Mouse (Mus musculus): Measurements from ENCODE around the gene Snap29. TPM values are rescaled to one million over a fixed set of nuclear protein-coding genes. Genes with fewer than 3 reads are reported as not detected.

Gene Snap29
- polyA plus RNA-seq, 2 experiments, result 4.3 to 4.5 TPM

GRCm38 (mm10) chr16:17392784-17393183 lies 13.0 kb upstream of the Snap29 start:
- no peak for DNase-seq (ENCODE audit: low read depth in 3 of 3, low spot score in 3 of 3)
- H3K9me3 ChIP-seq (ENCODE audit: control insufficient read depth, low read length), result no peaks in the 10 kb centered on the region
- H3K4me3 ChIP-seq (ENCODE audit: insufficient read depth in 1 of 2, low read depth in 2 of 2, low read length in 2 of 2), result no peak overlapping the region
- H3K4me2 ChIP-seq (ENCODE audit: low read depth), result no peak overlapping the region
- no peak for TF ChIP-seq CTCF (IDR thresholded peaks at IDR 0.05; ENCODE audit: low read depth)
- no peak for TF ChIP-seq EP300 (IDR thresholded peaks at IDR 0.05; ENCODE audit: low read depth)
- H3K27ac ChIP-seq, result no peak overlapping the region
- no peaks in the 10 kb centered on the region for H3K27me3 ChIP-seq (ENCODE audit: control insufficient read depth, insufficient read depth, low read length)
- H3K9ac ChIP-seq (replicated peaks), result no peak overlapping the region
- ATAC-seq (ENCODE audit: insufficient read depth), result no peak
- no peaks in the 10 kb centered on the region for H3K4me1 ChIP-seq (replicated peaks; ENCODE audit: control insufficient read depth in 2 of 2, insufficient read depth in 2 of 2, low read length in 1 of 2)
- WGBS (ENCODE audit: insufficient replicate concordance), result 70% methylated on average over 4 of the region's 4 CpGs
- H3K36me3 ChIP-seq (replicated peaks; ENCODE audit: control insufficient read depth, insufficient read depth, low read depth), result no peaks in the 10 kb centered on the region

DNA sequence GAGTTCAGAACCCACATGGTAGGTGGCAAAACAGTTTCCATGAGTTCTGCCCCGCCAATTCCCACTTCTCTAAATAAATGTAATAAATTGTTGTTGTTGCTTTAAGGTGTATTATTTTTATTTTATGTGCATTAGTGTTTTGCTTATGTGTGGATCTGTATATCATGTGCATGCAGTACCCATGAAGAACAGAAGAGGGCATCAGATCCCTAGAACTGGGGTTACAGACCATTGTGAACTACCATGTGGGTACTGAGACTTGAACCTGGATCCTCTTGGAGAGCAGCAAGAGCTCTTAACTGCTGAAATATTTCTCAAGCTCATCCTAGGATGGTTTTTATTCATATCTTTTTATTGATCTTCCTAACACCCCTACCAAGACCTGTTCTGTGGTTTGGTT lies 2.9 kb upstream of the Snap29 start:
- WGBS (ENCODE audit: insufficient replicate concordance), result 36% methylated on average over 1 of the region's 1 CpGs
- Histone ChIP-seq H3K4me1 (replicated peaks; ENCODE audit: control insufficient read depth in 2 of 2, insufficient read depth in 2 of 2, low read length in 1 of 2) (peaks cover 13 to 18% of the 10 kb centered on the region in 2 experiments), H3K9ac (replicated peaks) (no peak overlapping the region), H3K27me3 (ENCODE audit: control insufficient read depth, insufficient read depth, low read length) (no peaks in the 10 kb centered on the region), H3K27ac (no peak overlapping the region), H3K4me3 (ENCODE audit: insufficient read depth in 1 of 2, low read depth in 2 of 2, low read length in 2 of 2) (no peak overlapping the region), H3K9me3 (ENCODE audit: control insufficient read depth, low read length) (no peaks in the 10 kb centered on the region), H3K4me2 (ENCODE audit: low read depth) (no peak overlapping the region), H3K36me3 (replicated peaks; ENCODE audit: control insufficient read depth, insufficient read depth, low read depth) (no peaks in the 10 kb centered on the region)
- DNase-seq (ENCODE audit: low read depth in 3 of 3, low spot score in 3 of 3), result peak in 2 of 3 experiments; percentile 33 to 40
- TF ChIP-seq CTCF (IDR thresholded peaks at IDR 0.05; ENCODE audit: low read depth), result peak; percentile 76
- no peak for TF ChIP-seq EP300 (IDR thresholded peaks at IDR 0.05; ENCODE audit: low read depth)
- ATAC-seq (ENCODE audit: insufficient read depth), result no peak

- H3K4me3 ChIP-seq (ENCODE audit: insufficient read depth in 1 of 2, low read depth in 2 of 2, low read length in 2 of 2), result peak overlapping the region; percentile 77 to 88
- no peaks in the 10 kb centered on the region for H3K27me3 ChIP-seq (ENCODE audit: control insufficient read depth, insufficient read depth, low read length)
- WGBS (ENCODE audit: insufficient replicate concordance), result 0% methylated on average over 22 of the region's 22 CpGs
- TF ChIP-seq EP300 (IDR thresholded peaks at IDR 0.05; ENCODE audit: low read depth) (no peak), CTCF (IDR thresholded peaks at IDR 0.05; ENCODE audit: low read depth) (no peak)
- ATAC-seq (ENCODE audit: insufficient read depth) (peak; percentile 63), DNase-seq (ENCODE audit: low read depth in 3 of 3, low spot score in 3 of 3) (peak in 1 of 3 experiments; percentile 31)
- no peaks in the 10 kb centered on the region for H3K9me3 ChIP-seq (ENCODE audit: control insufficient read depth, low read length)
- H3K4me2 ChIP-seq (ENCODE audit: low read depth), result peak overlapping the region; percentile 95
- H3K36me3 ChIP-seq (replicated peaks; ENCODE audit: control insufficient read depth, insufficient read depth, low read depth), result no peaks in the 10 kb centered on the region
- H3K4me1 ChIP-seq (replicated peaks; ENCODE audit: control insufficient read depth in 2 of 2, insufficient read depth in 2 of 2, low read length in 1 of 2), result peaks cover 13 to 27% of the 10 kb centered on the region in 2 experiments
- peak overlapping the region; percentile 84 for H3K9ac ChIP-seq (replicated peaks)
- H3K27ac ChIP-seq, result peak overlapping the region; percentile 52
Measured at GRCm38 (mm10) chr16:17405271-17405696, 502 bp upstream of the Snap29 start.

- TF ChIP-seq CTCF (IDR thresholded peaks at IDR 0.05; ENCODE audit: low read depth) (no peak), EP300 (IDR thresholded peaks at IDR 0.05; ENCODE audit: low read depth) (no peak)
- 27% methylated on average over 9 of the region's 9 CpGs for WGBS (ENCODE audit: insufficient replicate concordance)
- no peak for DNase-seq (ENCODE audit: low read depth in 3 of 3, low spot score in 3 of 3)
Measured at GRCm38 (mm10) chr16:17406512-17407231, 886 bp downstream of the Snap29 start.

GRCm38 (mm10) chr16:17409046-17409445 lies 3.3 kb downstream of the Snap29 start:
- Histone ChIP-seq H3K27ac (no peak overlapping the region), H3K4me1 (replicated peaks; ENCODE audit: control insufficient read depth in 2 of 2, insufficient read depth in 2 of 2, low read length in 1 of 2) (peaks cover 13 to 30% of the 10 kb centered on the region in 2 experiments)
- no peak for ATAC-seq (ENCODE audit: insufficient read depth)

More at GRCm38 (mm10) chr16:17406512-17407231, 886 bp downstream of the Snap29 start:
- H3K9ac ChIP-seq (replicated peaks), result peak overlapping the region; percentile 80
- H3K4me2 ChIP-seq (ENCODE audit: low read depth), result peak overlapping the region; percentile 81
- peak overlapping the region; percentile 77 to 98 for H3K4me3 ChIP-seq (ENCODE audit: insufficient read depth in 1 of 2, low read depth in 2 of 2, low read length in 2 of 2)
- no peaks in the 10 kb centered on the region for H3K36me3 ChIP-seq (replicated peaks; ENCODE audit: control insufficient read depth, insufficient read depth, low read depth)
- no peak for ATAC-seq (ENCODE audit: insufficient read depth)
- no peaks in the 10 kb centered on the region for H3K27me3 ChIP-seq (ENCODE audit: control insufficient read depth, insufficient read depth, low read length)
- no peaks in the 10 kb centered on the region for H3K9me3 ChIP-seq (ENCODE audit: control insufficient read depth, low read length)
- H3K27ac ChIP-seq, result peak overlapping the region; percentile 74
- H3K4me1 ChIP-seq (replicated peaks; ENCODE audit: control insufficient read depth in 2 of 2, insufficient read depth in 2 of 2, low read length in 1 of 2), result peaks cover 13 to 30% of the 10 kb centered on the region in 2 experiments

More at GRCm38 (mm10) chr16:17409046-17409445, 3.3 kb downstream of the Snap29 start:
- 77% methylated on average over 2 of the region's 2 CpGs for WGBS (ENCODE audit: insufficient replicate concordance)
- Histone ChIP-seq H3K27me3 (ENCODE audit: control insufficient read depth, insufficient read depth, low read length) (no peaks in the 10 kb centered on the region), H3K9me3 (ENCODE audit: control insufficient read depth, low read length) (no peaks in the 10 kb centered on the region), H3K4me2 (ENCODE audit: low read depth) (no peak overlapping the region), H3K36me3 (replicated peaks; ENCODE audit: control insufficient read depth, insufficient read depth, low read depth) (no peaks in the 10 kb centered on the region), H3K4me3 (ENCODE audit: insufficient read depth in 1 of 2, low read depth in 2 of 2, low read length in 2 of 2) (no peak overlapping the region), H3K9ac (replicated peaks) (no peak overlapping the region)
- no peak for DNase-seq (ENCODE audit: low read depth in 3 of 3, low spot score in 3 of 3)
- TF ChIP-seq EP300 (IDR thresholded peaks at IDR 0.05; ENCODE audit: low read depth), result no peak
- no peak for TF ChIP-seq CTCF (IDR thresholded peaks at IDR 0.05; ENCODE audit: low read depth)
